Mouse (Mus musculus): Measurements from ENCODE around the gene Fn3krp. TPM values are rescaled to one million over a fixed set of nuclear protein-coding genes. Genes with fewer than 3 reads are reported as not detected.

Gene Fn3krp
- polyA plus RNA-seq, 1 experiment from 2014 or later, result 3.4 TPM

- Histone ChIP-seq H3K27ac (ENCODE audit: low read depth, low read length) (no peak overlapping the region), H3K4me2 (replicated peaks; ENCODE audit: low read depth) (no peak overlapping the region), H3K36me3 (ENCODE audit: control insufficient read depth, insufficient read depth) (no peaks in the 10 kb centered on the region), H3K4me3 (ENCODE audit: low read depth, low read length) (no peak overlapping the region), H3K9ac (ENCODE audit: low read depth, low read length) (no peak overlapping the region), H3K9me3 (ENCODE audit: control insufficient read depth) (no peaks in the 10 kb centered on the region), H3K27me3 (replicated peaks; ENCODE audit: control insufficient read depth, insufficient read depth, low read length) (no peaks in the 10 kb centered on the region), H3K4me1 (replicated peaks; ENCODE audit: control insufficient read depth, insufficient read depth, low read length) (no peaks in the 10 kb centered on the region)
- ATAC-seq, result no peak
- 64% methylated on average over 3 of the region's 3 CpGs for WGBS
- TF ChIP-seq CTCF (IDR thresholded peaks at IDR 0.05; ENCODE audit: low read depth), result no peak
Measured at GRCm38 (mm10) chr11:121390793-121391192, 30.4 kb upstream of the Fn3krp start.

DNA sequence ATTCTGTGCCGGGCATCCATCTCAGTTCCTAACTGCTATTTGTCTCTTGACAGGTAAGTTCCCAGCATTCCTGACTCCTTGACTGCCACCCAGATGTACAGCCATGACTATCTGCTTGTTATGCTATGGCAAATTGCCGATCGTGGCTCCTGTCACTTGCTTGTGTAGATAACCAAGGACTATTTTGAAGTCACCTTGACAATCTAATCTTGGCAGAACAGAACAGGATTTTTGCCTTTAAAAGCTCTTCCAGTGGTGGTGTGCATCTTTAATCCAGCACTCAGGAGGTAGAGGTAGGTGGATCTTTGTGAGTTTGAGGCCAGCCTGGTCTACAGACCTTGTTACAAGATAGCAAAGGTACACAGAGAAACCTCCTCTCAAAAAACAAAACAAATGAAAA is 28.8 kb upstream of the Fn3krp start:
- no peak for TF ChIP-seq CTCF (IDR thresholded peaks at IDR 0.05; ENCODE audit: low read depth)
- H3K36me3 ChIP-seq (ENCODE audit: control insufficient read depth, insufficient read depth), result no peaks in the 10 kb centered on the region
- H3K4me2 ChIP-seq (replicated peaks; ENCODE audit: low read depth), result no peak overlapping the region
- no peaks in the 10 kb centered on the region for H3K9me3 ChIP-seq (ENCODE audit: control insufficient read depth)
- H3K27me3 ChIP-seq (replicated peaks; ENCODE audit: control insufficient read depth, insufficient read depth, low read length), result no peaks in the 10 kb centered on the region
- no peak overlapping the region for H3K27ac ChIP-seq (ENCODE audit: low read depth, low read length)
- no peak overlapping the region for H3K9ac ChIP-seq (ENCODE audit: low read depth, low read length)
- no peak for ATAC-seq
- H3K4me3 ChIP-seq (ENCODE audit: low read depth, low read length), result no peak overlapping the region
- H3K4me1 ChIP-seq (replicated peaks; ENCODE audit: control insufficient read depth, insufficient read depth, low read length), result no peaks in the 10 kb centered on the region
- WGBS, result 80% methylated on average over 3 of the region's 3 CpGs

DNA sequence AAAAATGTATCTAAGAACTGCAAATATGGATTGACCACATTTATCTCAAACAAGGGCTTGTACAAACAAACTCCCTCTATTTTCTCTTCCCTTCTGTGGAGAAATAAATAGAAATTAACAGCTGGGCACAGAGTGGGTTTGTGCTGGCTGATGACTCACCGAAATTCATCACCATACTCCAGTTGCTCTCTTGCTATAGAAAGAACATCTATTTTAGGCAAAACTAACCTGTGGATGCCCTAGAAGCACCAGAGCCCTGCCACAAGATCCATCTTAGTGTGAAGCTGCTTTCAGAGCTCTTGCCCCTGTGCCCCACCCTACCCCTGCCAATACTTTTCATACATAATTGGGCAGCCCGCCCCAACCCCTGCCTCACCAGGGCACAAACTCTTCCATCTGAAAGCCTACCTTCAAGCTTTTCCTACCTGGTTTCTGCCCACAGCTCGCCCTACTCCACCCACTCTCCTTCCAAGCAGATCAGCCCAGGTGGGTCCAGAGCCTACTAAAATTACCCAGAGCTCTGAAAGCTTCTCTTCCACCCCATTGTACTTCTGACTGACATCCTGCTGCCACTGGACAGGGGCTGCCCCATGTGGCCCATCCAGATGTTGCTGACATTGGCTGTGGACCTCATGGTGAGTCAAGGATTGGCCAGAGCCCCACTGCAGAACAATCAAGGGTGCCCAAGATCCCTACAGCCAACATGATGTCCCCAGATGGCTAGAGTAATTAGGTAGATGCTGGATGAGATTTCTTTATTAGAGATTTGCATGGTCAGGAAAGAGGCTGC is 13.6 kb upstream of the Fn3krp start:
- no peaks in the 10 kb centered on the region for H3K36me3 ChIP-seq (ENCODE audit: control insufficient read depth, insufficient read depth)
- no peak overlapping the region for H3K4me2 ChIP-seq (replicated peaks; ENCODE audit: low read depth)
- no peak for ATAC-seq
- no peak overlapping the region for H3K4me3 ChIP-seq (ENCODE audit: low read depth, low read length)
- no peak for TF ChIP-seq CTCF (IDR thresholded peaks at IDR 0.05; ENCODE audit: low read depth)
- H3K9me3 ChIP-seq (ENCODE audit: control insufficient read depth), result no peaks in the 10 kb centered on the region
- no peak overlapping the region for H3K9ac ChIP-seq (ENCODE audit: low read depth, low read length)
- no peak overlapping the region for H3K27ac ChIP-seq (ENCODE audit: low read depth, low read length)
- no peaks in the 10 kb centered on the region for H3K27me3 ChIP-seq (replicated peaks; ENCODE audit: control insufficient read depth, insufficient read depth, low read length)
- 70% methylated on average over 3 of the region's 3 CpGs for WGBS
- no peaks in the 10 kb centered on the region for H3K4me1 ChIP-seq (replicated peaks; ENCODE audit: control insufficient read depth, insufficient read depth, low read length)

DNA sequence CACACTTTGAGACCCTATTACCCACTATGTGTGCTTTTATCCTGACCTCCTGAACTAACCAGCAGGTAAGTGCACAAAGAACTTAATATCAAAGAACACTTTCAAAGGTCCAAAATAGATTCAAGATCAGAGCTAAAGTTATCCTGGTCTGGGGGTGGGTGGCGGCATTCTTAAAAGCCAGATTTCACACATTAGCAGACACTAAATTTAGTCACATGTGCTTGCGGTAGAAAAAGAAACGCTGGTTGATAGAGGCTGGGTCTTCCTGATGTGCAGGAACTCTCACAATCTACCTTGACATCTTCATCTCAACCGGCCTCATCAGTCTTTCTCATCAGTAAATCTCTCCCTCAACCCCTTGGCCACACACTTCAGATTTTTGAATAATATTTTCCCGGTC is 6.4 kb upstream of the Fn3krp start:
- H3K4me1 ChIP-seq (replicated peaks; ENCODE audit: control insufficient read depth, insufficient read depth, low read length), result no peaks in the 10 kb centered on the region

DNA sequence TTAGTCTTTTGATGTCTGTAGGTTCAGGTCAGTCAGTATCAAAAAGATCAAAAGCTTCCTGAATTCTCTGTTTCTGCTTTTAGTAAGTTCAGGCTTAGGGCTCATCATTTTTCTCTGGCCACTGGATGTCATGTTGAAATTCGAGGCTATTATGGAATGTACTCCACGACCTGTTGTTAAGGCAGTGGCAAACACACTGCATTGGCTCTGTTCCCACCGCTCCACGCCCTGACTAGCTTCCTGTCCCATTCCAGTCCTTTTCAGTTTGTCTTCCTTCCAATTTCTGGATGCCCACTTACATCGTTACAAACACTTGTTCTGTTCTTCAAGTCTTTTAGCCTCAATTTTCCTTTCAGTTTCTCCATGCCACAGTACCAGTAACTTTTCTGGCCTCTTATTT is 5.8 kb upstream of the Fn3krp start:
- Histone ChIP-seq H3K36me3 (ENCODE audit: control insufficient read depth, insufficient read depth) (no peaks in the 10 kb centered on the region), H3K4me1 (replicated peaks; ENCODE audit: control insufficient read depth, insufficient read depth, low read length) (no peaks in the 10 kb centered on the region), H3K4me2 (replicated peaks; ENCODE audit: low read depth) (no peak overlapping the region), H3K27me3 (replicated peaks; ENCODE audit: control insufficient read depth, insufficient read depth, low read length) (no peaks in the 10 kb centered on the region), H3K9me3 (ENCODE audit: control insufficient read depth) (no peaks in the 10 kb centered on the region), H3K4me3 (ENCODE audit: low read depth, low read length) (no peak overlapping the region), H3K9ac (ENCODE audit: low read depth, low read length) (no peak overlapping the region), H3K27ac (ENCODE audit: low read depth, low read length) (no peak overlapping the region)
- WGBS, result 55% methylated on average over 5 of the region's 5 CpGs
- TF ChIP-seq CTCF (IDR thresholded peaks at IDR 0.05; ENCODE audit: low read depth), result no peak
- ATAC-seq, result no peak

More for the DNA sequence above, 6.4 kb upstream of the Fn3krp start:
- no peak for ATAC-seq
- TF ChIP-seq CTCF (IDR thresholded peaks at IDR 0.05; ENCODE audit: low read depth), result no peak
- WGBS, result 81% methylated on average over 5 of the region's 5 CpGs
- Histone ChIP-seq H3K9ac (ENCODE audit: low read depth, low read length) (no peak overlapping the region), H3K27ac (ENCODE audit: low read depth, low read length) (no peak overlapping the region), H3K36me3 (ENCODE audit: control insufficient read depth, insufficient read depth) (no peaks in the 10 kb centered on the region), H3K9me3 (ENCODE audit: control insufficient read depth) (no peaks in the 10 kb centered on the region), H3K27me3 (replicated peaks; ENCODE audit: control insufficient read depth, insufficient read depth, low read length) (no peaks in the 10 kb centered on the region), H3K4me2 (replicated peaks; ENCODE audit: low read depth) (no peak overlapping the region), H3K4me3 (ENCODE audit: low read depth, low read length) (no peak overlapping the region)

GRCm38 (mm10) chr11:121417971-121418370 is 3.2 kb upstream of the Fn3krp start:
- no peaks in the 10 kb centered on the region; the same call in 1 of the 2 replicates for H3K4me1 ChIP-seq (replicated peaks; ENCODE audit: control insufficient read depth, insufficient read depth, low read length)
- TF ChIP-seq CTCF (IDR thresholded peaks at IDR 0.05; ENCODE audit: low read depth), result no peak
- H3K9me3 ChIP-seq (ENCODE audit: control insufficient read depth), result no peaks in the 10 kb centered on the region
- no peaks in the 10 kb centered on the region for H3K36me3 ChIP-seq (ENCODE audit: control insufficient read depth, insufficient read depth)
- WGBS, result 84% methylated on average over 5 of the region's 5 CpGs
- no peak overlapping the region for H3K9ac ChIP-seq (ENCODE audit: low read depth, low read length)
- H3K27me3 ChIP-seq (replicated peaks; ENCODE audit: control insufficient read depth, insufficient read depth, low read length), result no peaks in the 10 kb centered on the region
- H3K4me3 ChIP-seq (ENCODE audit: low read depth, low read length), result no peak overlapping the region
- no peak overlapping the region for H3K4me2 ChIP-seq (replicated peaks; ENCODE audit: low read depth)
- H3K27ac ChIP-seq (ENCODE audit: low read depth, low read length), result no peak overlapping the region
- ATAC-seq, result no peak
